Comparison of ENCODE assay signal across 8 mouse cellular contexts in genomic region chr7:64373147-64373829, GRCm38 (mm10). TPM values are rescaled to one million over a fixed set of nuclear protein-coding genes. Genes with fewer than 3 reads are reported as not detected.
DNase-seq lines count a peak whose midpoint lies in the region; ATAC-seq and TF ChIP-seq lines count a peak whose summit lies in the region.

No protein-coding gene starts in this region.

- no peak for DNase-seq in kidney, postnatal 14 days
- no peak for DNase-seq in hindbrain, embryonic 10.5 days (ENCODE audit: low spot score)
- no peak for DNase-seq in frontal cortex, postnatal 36 days (ENCODE audit: low spot score in 2 of 2)
- DNase-seq in cerebellum, adult 11 months: no peak
- no peak for DNase-seq in spleen, postnatal 10 days (ENCODE audit: low spot score in 2 of 2)

- 10% methylated on average over 18 of the region's 18 CpGs for WGBS in kidney, embryonic 15.5 days
- 6% methylated on average over 18 of the region's 18 CpGs for WGBS in bone marrow, adult 2 months
- WGBS in hindbrain, embryonic 10.5 days: 19% methylated on average over 18 of the region's 18 CpGs

- peak overlapping the region; percentile 65 for H3K4me3 ChIP-seq in kidney, embryonic 15.5 days (replicated peaks)
- peak overlapping the region; percentile 74 for H3K4me3 ChIP-seq in bone marrow, adult 2 months (replicated peaks; ENCODE audit: control insufficient read depth, low read depth, low read length)
- peak overlapping the region; percentile 69 for H3K4me3 ChIP-seq in hindbrain, embryonic 10.5 days

- TF ChIP-seq POLR2A in bone marrow, adult 2 months (IDR thresholded peaks at IDR 0.05; ENCODE audit: borderline replicate concordance, control insufficient read depth, low read depth, low read length): no peak

- peak; percentile 49; the same call in 1 of the 2 replicates for ATAC-seq in kidney, embryonic 15.5 days (replicated peaks; ENCODE audit: low FRiP score)
- 0 out of 2 replicates have a peak, but pooled peaks have one; percentile 18 for ATAC-seq in megakaryocyte-erythroid progenitor cell, adult 5-6 weeks (replicated peaks; ENCODE audit: low FRiP score, low TSS enrichment, poor library complexity, severe bottlenecking)

- peak overlapping the region; percentile 98 for H3K27ac ChIP-seq in kidney, embryonic 15.5 days
- peak overlapping the region; percentile 71 for H3K27ac ChIP-seq in bone marrow, adult 2 months (ENCODE audit: control insufficient read depth, insufficient read depth, low read depth, low read length, poor library complexity)
- peak overlapping the region; percentile 93 for H3K27ac ChIP-seq in hindbrain, embryonic 10.5 days

- H3K4me2 ChIP-seq in kidney, embryonic 15.5 days: peak overlapping the region; percentile 64

- TF ChIP-seq CTCF in bone marrow, adult 2 months (IDR thresholded peaks at IDR 0.05; ENCODE audit: control insufficient read depth, insufficient read depth, low read length): no peak

- H3K36me3 ChIP-seq in kidney, embryonic 15.5 days: peaks cover 50% of the 10 kb centered on the region
- H3K36me3 ChIP-seq in hindbrain, embryonic 10.5 days: peaks cover 59% of the 10 kb centered on the region

- no peaks in the 10 kb centered on the region for H3K9me3 ChIP-seq in kidney, embryonic 15.5 days (replicated peaks)
- H3K9me3 ChIP-seq in hindbrain, embryonic 10.5 days: no peaks in the 10 kb centered on the region

- H3K4me1 ChIP-seq in kidney, embryonic 15.5 days: peaks cover 5% of the 10 kb centered on the region
- no peaks in the 10 kb centered on the region; the same call in 1 of the 2 replicates for H3K4me1 ChIP-seq in bone marrow, adult 2 months (ENCODE audit: control insufficient read depth, insufficient read depth, low read length)
- peaks cover 17% of the 10 kb centered on the region for H3K4me1 ChIP-seq in hindbrain, embryonic 10.5 days (replicated peaks)

- H3K9ac ChIP-seq in kidney, embryonic 15.5 days: peak overlapping the region; percentile 68

- H3K27me3 ChIP-seq in kidney, embryonic 15.5 days: no peaks in the 10 kb centered on the region
- no peaks in the 10 kb centered on the region for H3K27me3 ChIP-seq in hindbrain, embryonic 10.5 days (ENCODE audit: insufficient read depth, poor library complexity, severe bottlenecking)

RNA-seq across cellular contexts. Expression of gene Fan1, which starts 0.6 kb away (rescaled TPM):
- 6.9 and 8.3 TPM in 2 replicates for polyA plus RNA-seq in kidney, embryonic 15.5 days (2015; fragmentation: Nextera tagmentation; extraction: Ambion mirVana)
- 1.2 and 1.7 TPM in 2 replicates for polyA plus RNA-seq in bone marrow, adult 2 months (2011; ENCODE audit: insufficient read depth, insufficient read length, low replicate concordance, missing spikeins)
- 6.4 and 8.0 TPM in 2 replicates for polyA plus RNA-seq in hindbrain, embryonic 10.5 days (2016; fragmentation: Nextera tagmentation; extraction: Ambion mirVana)
- 6.3 and 6.9 TPM in 2 replicates for total RNA-seq in megakaryocyte-erythroid progenitor cell, adult 5-6 weeks (2014; fragmentation: Nextera tagmentation)
- 6.3 and 9.0 TPM in 2 replicates for total RNA-seq in megakaryocyte-erythroid progenitor cell, adult 5-6 weeks (2017)

RNA-seq across cellular contexts. Expression of gene Mphosph10, which starts 18.8 kb away (rescaled TPM):
- 43.1 and 43.2 TPM in 2 replicates for polyA plus RNA-seq in kidney, embryonic 15.5 days (2015; fragmentation: Nextera tagmentation; extraction: Ambion mirVana)
- polyA plus RNA-seq in bone marrow, adult 2 months (2011; ENCODE audit: insufficient read depth, insufficient read length, low replicate concordance, missing spikeins): 17.4 and 28.8 TPM in 2 replicates
- polyA plus RNA-seq in hindbrain, embryonic 10.5 days (2016; fragmentation: Nextera tagmentation; extraction: Ambion mirVana): 27.2 and 46.7 TPM in 2 replicates
- total RNA-seq in megakaryocyte-erythroid progenitor cell, adult 5-6 weeks (2014; fragmentation: Nextera tagmentation): 62.4 and 71.1 TPM in 2 replicates
- 180 and 206 TPM in 2 replicates for total RNA-seq in megakaryocyte-erythroid progenitor cell, adult 5-6 weeks (2017)

RNA-seq across cellular contexts. Expression of gene Mcee, which starts 19.1 kb away (rescaled TPM):
- 94.4 and 97.5 TPM in 2 replicates for polyA plus RNA-seq in kidney, embryonic 15.5 days (2015; fragmentation: Nextera tagmentation; extraction: Ambion mirVana)
- 14.0 and 44.9 TPM in 2 replicates for polyA plus RNA-seq in bone marrow, adult 2 months (2011; ENCODE audit: insufficient read depth, insufficient read length, low replicate concordance, missing spikeins)
- 37.8 and 38.6 TPM in 2 replicates for polyA plus RNA-seq in hindbrain, embryonic 10.5 days (2016; fragmentation: Nextera tagmentation; extraction: Ambion mirVana)
- 45.6 and 49.8 TPM in 2 replicates for total RNA-seq in megakaryocyte-erythroid progenitor cell, adult 5-6 weeks (2014; fragmentation: Nextera tagmentation)
- 80.3 and 112 TPM in 2 replicates for total RNA-seq in megakaryocyte-erythroid progenitor cell, adult 5-6 weeks (2017)
